Mouse (Mus musculus) MEL (cell line): ENCODE measurements around the gene Plekho1. TPM values are rescaled to one million over a fixed set of nuclear protein-coding genes. Genes with fewer than 3 reads are reported as not detected.

Experiments used
- DNase-seq: peaks from one replicate; pipeline ENCODE4 v3.0.0; 2011; ENCODE audit warnings: low read depth, low spot score
- H3K27ac ChIP-seq: 2 replicates; pipeline ENCODE4 v1.5.1; 2012; ENCODE audit warnings: low read depth, mild to moderate bottlenecking, control low read depth, low read length, moderate library complexity; ENCODE audit not compliant: control insufficient read depth
- H3K27me3 ChIP-seq, 2 experiments: fragments of 150-350 bp in 1 of 2; sonication (generic) in 1 of 2; 2 replicates each; pipeline ENCODE4 v1.6.1; 2012; ENCODE audit warnings: low read length in 2 of 2, mild to moderate bottlenecking in 2 of 2, improper control_type of control experiment in 1 of 2, moderate library complexity in 1 of 2; ENCODE audit not compliant: insufficient read depth in 2 of 2, control insufficient read depth in 1 of 2
- H3K36me3 ChIP-seq, 2 experiments: 2 replicates each; pipeline ENCODE4 v1.6.1; 2012 to 2014; ENCODE audit warnings: low read length in 2 of 2, improper control_type of control experiment in 1 of 2, inconsistent platforms in 1 of 2, mild to moderate bottlenecking in 1 of 2; ENCODE audit not compliant: insufficient read depth in 2 of 2, control insufficient read depth in 1 of 2
- H3K4me1 ChIP-seq, 2 experiments: fragments of 150-350 bp in 1 of 2; sonication (generic) in 1 of 2; 2 replicates each; pipeline ENCODE4 v1.6.1; 2012; ENCODE audit warnings: low read length in 2 of 2, improper control_type of control experiment in 1 of 2, mild to moderate bottlenecking in 1 of 2; ENCODE audit not compliant: insufficient read depth in 2 of 2, control insufficient read depth in 1 of 2
- H3K4me3 ChIP-seq, 2 experiments: fragments of 150-350 bp in 1 of 2; sonication (generic) in 1 of 2; 2 replicates each; pipeline ENCODE4 v1.5.1; 2012; ENCODE audit warnings: low read depth in 2 of 2, low read length in 2 of 2, mild to moderate bottlenecking in 2 of 2, moderate library complexity in 2 of 2, control low read depth in 1 of 2, improper control_type of control experiment in 1 of 2; ENCODE audit not compliant: control insufficient read depth in 1 of 2, insufficient read depth in 1 of 2
- H3K79me2 ChIP-seq: 2 replicates; pipeline ENCODE4 v1.6.1; 2012; ENCODE audit warnings: mild to moderate bottlenecking, low read length, moderate library complexity; ENCODE audit not compliant: control insufficient read depth, poor library complexity, insufficient read depth
- H3K9ac ChIP-seq: 2 replicates; pipeline ENCODE4 v1.6.1; 2012; ENCODE audit warnings: low read depth, mild to moderate bottlenecking, control low read depth, low read length, moderate library complexity; ENCODE audit not compliant: control insufficient read depth, poor library complexity, severe bottlenecking
- H3K9me3 ChIP-seq: fragments of 150-350 bp; sonication (generic); replicated peaks from 2 replicates; pipeline ENCODE4 v1.6.1; 2012; ENCODE audit warnings: mild to moderate bottlenecking, low read length, improper control_type of control experiment, moderate library complexity; ENCODE audit not compliant: insufficient read depth
- BHLHE40 ChIP-seq: IDR thresholded peaks from 2 replicates; pipeline ENCODE4 v1.6.1; 2012; ENCODE audit warnings: low read depth, mild to moderate bottlenecking, inconsistent platforms, low read length, improper control_type of control experiment, borderline replicate concordance
- CHD2 ChIP-seq: IDR thresholded peaks from 2 replicates; pipeline ENCODE4 v1.6.1; 2011; ENCODE audit warnings: low read length, improper control_type of control experiment
- CTCF ChIP-seq, 3 experiments: IDR thresholded peaks in 2 of 3; conservative IDR thresholded peaks in 1 of 3; 2 replicates each; pipeline ENCODE4 v1.5.1; 2011 to 2012; ENCODE audit warnings: low read length in 3 of 3, low read depth in 2 of 3, mild to moderate bottlenecking in 2 of 3, improper control_type of control experiment in 1 of 3, inconsistent platforms in 1 of 3, mixed read lengths in 1 of 3, moderate library complexity in 1 of 3; ENCODE audit not compliant: control insufficient read depth in 1 of 3, insufficient read depth in 1 of 3, poor library complexity in 1 of 3, severe bottlenecking in 1 of 3
- E2F4 ChIP-seq: IDR thresholded peaks from 2 replicates; pipeline ENCODE4 v1.6.1; 2011; ENCODE audit warnings: low read depth, low read length, improper control_type of control experiment, borderline replicate concordance
- EP300 ChIP-seq, 2 experiments: IDR thresholded peaks; 2 replicates each; pipeline ENCODE4 v1.6.1; 2011; ENCODE audit warnings: improper control_type of control experiment in 2 of 2, low read length in 2 of 2, low read depth in 1 of 2, mild to moderate bottlenecking in 1 of 2
- GATA1 ChIP-seq: IDR thresholded peaks from 2 replicates; pipeline ENCODE4 v1.6.1; 2011; ENCODE audit warnings: low read depth, low read length, improper control_type of control experiment
- MAFK ChIP-seq: IDR thresholded peaks from 2 replicates; pipeline ENCODE4 v1.6.1; 2011; ENCODE audit warnings: low read depth, mild to moderate bottlenecking, low read length, improper control_type of control experiment, borderline replicate concordance
- MAX ChIP-seq: IDR thresholded peaks from 2 replicates; pipeline ENCODE4 v1.6.1; 2011; ENCODE audit warnings: low read length, improper control_type of control experiment
- MEF2A ChIP-seq: IDR thresholded peaks from 2 replicates; pipeline ENCODE4 v1.6.1; 2014; ENCODE audit warnings: low read depth, mild to moderate bottlenecking, inconsistent platforms, low read length, improper control_type of control experiment; ENCODE audit not compliant: poor library complexity, insufficient replicate concordance, severe bottlenecking; ENCODE audit errors: extremely low read depth
- NELFE ChIP-seq: IDR thresholded peaks from 2 replicates; pipeline ENCODE4 v1.6.1; 2011; ENCODE audit warnings: low read depth, low read length, improper control_type of control experiment
- POLR2A ChIP-seq, 2 experiments: IDR thresholded peaks; 2 replicates each; pipeline ENCODE4 v1.6.1; 2011 to 2012; ENCODE audit warnings: low read length in 2 of 2, mild to moderate bottlenecking in 2 of 2, control low read depth in 1 of 2, improper control_type of control experiment in 1 of 2, low read depth in 1 of 2, moderate library complexity in 1 of 2; ENCODE audit not compliant: control insufficient read depth in 1 of 2, insufficient read depth in 1 of 2, poor library complexity in 1 of 2
- POLR2AphosphoS2 ChIP-seq: IDR thresholded peaks from 2 replicates; pipeline ENCODE4 v1.6.1; 2011; ENCODE audit warnings: low read length, improper control_type of control experiment
- POLR2AphosphoS5 ChIP-seq: IDR thresholded peaks from 2 replicates; pipeline ENCODE4 v1.6.1; 2012; ENCODE audit warnings: low read depth, borderline replicate concordance, mild to moderate bottlenecking, inconsistent platforms, low read length, moderate library complexity, mixed read lengths
- RCOR1 ChIP-seq: IDR thresholded peaks from 2 replicates; pipeline ENCODE4 v1.6.1; 2012; ENCODE audit warnings: low read depth, mild to moderate bottlenecking, inconsistent platforms, low read length, improper control_type of control experiment
- SMC3 ChIP-seq: IDR thresholded peaks from 2 replicates; pipeline ENCODE4 v1.6.1; 2011; ENCODE audit warnings: low read depth, low read length, improper control_type of control experiment
- TAL1 ChIP-seq: IDR thresholded peaks from 2 replicates; pipeline ENCODE4 v1.6.1; 2012; ENCODE audit warnings: mild to moderate bottlenecking, inconsistent platforms, low read length, moderate library complexity, mixed read lengths
- UBTF ChIP-seq: IDR thresholded peaks from 2 replicates; pipeline ENCODE4 v1.6.1; 2012; ENCODE audit warnings: low read depth, mild to moderate bottlenecking, inconsistent platforms, low read length, improper control_type of control experiment, moderate library complexity, borderline replicate concordance; ENCODE audit not compliant: insufficient read depth
- USF1 ChIP-seq: IDR thresholded peaks from 2 replicates; pipeline ENCODE4 v1.6.1; 2014; ENCODE audit warnings: low read depth, mild to moderate bottlenecking, inconsistent platforms, low read length, improper control_type of control experiment, moderate library complexity
- ZMIZ1 ChIP-seq: IDR thresholded peaks from 2 replicates; pipeline ENCODE4 v1.6.1; 2012; ENCODE audit warnings: low read depth, mild to moderate bottlenecking, inconsistent platforms, low read length, improper control_type of control experiment, moderate library complexity
- polyA plus RNA-seq, 2 experiments: library from polyadenylated mRNA; stranded (reverse) in 1 of 2; unstranded in 1 of 2; fragments of >175 nt in 1 of 2; fragments of >200 nt in 1 of 2; gene quantifications; 2 replicates each; pipeline versions ENCODE4 v1.2.1 to v1.2.4; 2012; ENCODE audit warnings: low replicate concordance in 2 of 2, low read depth in 1 of 2; ENCODE audit not compliant: insufficient read length in 2 of 2, insufficient read depth in 1 of 2, missing spikeins in 1 of 2
- total RNA-seq: library from RNA; depleted of rRNA; stranded (reverse); fragments of 300-350 nt; gene quantifications from 2 replicates; pipeline ENCODE4 v1.2.3, GENCODE M21; 2012

Gene Plekho1
- total and polyA plus RNA-seq, 3 experiments = 4.2 to 19.2 TPM; not detected in 1

GRCm38 (mm10) chr3:96038156-96038555 lies 42.4 kb upstream of the Plekho1 start:
- no peaks in the 10 kb centered on the region for H3K9me3 ChIP-seq
- DNase-seq = no peak
- TF ChIP-seq POLR2AphosphoS5 (no peak), USF1 (no peak)
- no peak overlapping the region for H3K27ac ChIP-seq
- no peaks in the 10 kb centered on the region for H3K27me3 ChIP-seq
- no peak overlapping the region for H3K9ac ChIP-seq
- H3K36me3 ChIP-seq = no peaks in the 10 kb centered on the region; a peak in 1 of 4 replicates
- H3K4me1 ChIP-seq = no peaks in the 10 kb centered on the region
- H3K79me2 ChIP-seq = no peaks in the 10 kb centered on the region
- H3K4me3 ChIP-seq = no peak overlapping the region

- no peaks in the 10 kb centered on the region for H3K4me1 ChIP-seq
- H3K27me3 ChIP-seq = no peaks in the 10 kb centered on the region
- no peaks in the 10 kb centered on the region for H3K79me2 ChIP-seq
- DNase-seq = no peak
- H3K4me3 ChIP-seq = no peak overlapping the region
- H3K9ac ChIP-seq = no peak overlapping the region
- TF ChIP-seq CTCF (IDR thresholded peaks at IDR 0.05 in 2 of 3, conservative IDR thresholded peaks at IDR 0.05 in 1 of 3; ENCODE audit: control insufficient read depth in 1 of 3, insufficient read depth in 1 of 3, low read depth in 2 of 3, low read length in 3 of 3, poor library complexity in 1 of 3, severe bottlenecking in 1 of 3) = no peak
- TF ChIP-seq SMC3 = no peak
- no peak for TF ChIP-seq BHLHE40
- no peak for TF ChIP-seq RCOR1
- no peak for TF ChIP-seq E2F4
- TF ChIP-seq MAX = no peak
- TF ChIP-seq NELFE = no peak
- no peak for TF ChIP-seq POLR2AphosphoS2
- no peak for TF ChIP-seq TAL1
- no peak for TF ChIP-seq CHD2
- TF ChIP-seq POLR2A (IDR thresholded peaks at IDR 0.05; ENCODE audit: control insufficient read depth in 1 of 2, insufficient read depth in 1 of 2, low read depth in 1 of 2, low read length in 2 of 2, poor library complexity in 1 of 2) = no peak
- no peak for TF ChIP-seq GATA1
- no peak for TF ChIP-seq ZMIZ1
- no peak for TF ChIP-seq MAFK
- TF ChIP-seq MEF2A = no peak
- no peaks in the 10 kb centered on the region for H3K9me3 ChIP-seq
- no peak overlapping the region for H3K27ac ChIP-seq
- no peaks in the 10 kb centered on the region for H3K36me3 ChIP-seq
Observed at GRCm38 (mm10) chr3:96036796-96037195, 41.0 kb upstream of the Plekho1 start.

GRCm38 (mm10) chr3:96033046-96033445 lies 37.2 kb upstream of the Plekho1 start:
- H3K27me3 ChIP-seq = no peaks in the 10 kb centered on the region
- TF ChIP-seq UBTF (no peak), EP300 (IDR thresholded peaks at IDR 0.05; ENCODE audit: low read depth in 1 of 2, low read length in 2 of 2) (0 out of 4 replicates have a peak, but pooled peaks of 1 of the 2 experiments have one; percentile 0)
- TF ChIP-seq, all 39 proteins: peak for 1
- peaks cover 0 to 3% of the 10 kb centered on the region in 2 experiments; a peak in 2 of 4 replicates for H3K36me3 ChIP-seq
- H3K9me3 ChIP-seq = no peaks in the 10 kb centered on the region
- H3K79me2 ChIP-seq = no peaks in the 10 kb centered on the region
- H3K4me3 ChIP-seq = no peak overlapping the region
- peaks cover 0 to 3% of the 10 kb centered on the region in 2 experiments; a peak in 1 of 4 replicates for H3K4me1 ChIP-seq
- no peak overlapping the region for H3K27ac ChIP-seq
- no peak for DNase-seq
- H3K9ac ChIP-seq = no peak overlapping the region
